Mouse (Mus musculus) G1E (cell line): ENCODE measurements around the gene Cdk14.

ENCODE experiments used
- CTCF ChIP-seq: IDR thresholded peaks from 2 replicates; pipeline ENCODE4 v1.5.1; 2012; ENCODE audit warnings: low read depth, low read length, inconsistent platforms, mixed read lengths
- GATA1 ChIP-seq: IDR thresholded peaks from 2 replicates; pipeline ENCODE4 v1.6.1; 2012; ENCODE audit warnings: borderline replicate concordance, low read length, inconsistent platforms, mixed read lengths
- POLR2AphosphoS5 ChIP-seq: IDR thresholded peaks from 2 replicates; pipeline ENCODE4 v1.6.1; 2012; ENCODE audit warnings: low read depth, low read length, inconsistent platforms; ENCODE audit not compliant: insufficient replicate concordance

GRCm38 (mm10) chr5:5109621-5110020 is 310.5 kb downstream of the Cdk14 start:
- TF ChIP-seq CTCF (no peak), POLR2AphosphoS5 (no peak), GATA1 (no peak)
